Mouse (Mus musculus): Measurements from ENCODE around the gene Capn11.

The Capn11 gene

DNA sequence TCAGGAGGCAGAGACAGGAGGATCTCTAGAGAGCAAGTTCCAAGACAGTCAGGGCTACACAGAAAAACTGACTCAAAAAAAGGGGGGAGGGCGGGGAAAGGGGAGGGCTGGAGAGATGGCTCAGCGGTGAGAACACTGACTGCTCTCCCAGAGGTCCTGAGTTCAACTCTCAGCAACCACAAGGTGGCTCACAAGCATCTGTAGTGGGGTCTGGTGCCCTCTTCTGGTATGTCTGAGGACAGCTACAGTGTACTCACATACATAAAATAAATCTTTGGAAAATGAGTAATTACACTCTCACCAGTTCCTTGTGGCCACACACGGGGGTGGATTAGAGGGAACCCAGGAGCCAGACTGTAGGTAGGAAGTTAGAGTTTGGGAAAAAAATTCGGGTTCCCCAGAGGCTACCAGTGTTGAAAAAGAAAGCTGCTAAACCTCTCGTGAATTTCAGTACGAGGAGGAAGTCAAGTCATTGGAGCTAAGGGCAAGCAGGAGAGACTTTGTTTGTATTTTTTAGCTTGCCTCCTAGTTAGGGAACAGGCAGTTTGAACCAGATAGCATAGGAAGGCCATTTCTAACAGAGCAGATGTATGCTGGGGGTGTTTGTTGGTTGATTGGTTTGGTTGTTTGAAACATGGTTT lies 76.3 kb downstream of the Capn11 start:
- no peak for DNase-seq (ENCODE audit: low read depth, low spot score)

GRCm38 (mm10) chr17:45582188-45582587 lies 76.9 kb downstream of the Capn11 start:
- DNase-seq (ENCODE audit: low read depth, low spot score), result no peak

DNA sequence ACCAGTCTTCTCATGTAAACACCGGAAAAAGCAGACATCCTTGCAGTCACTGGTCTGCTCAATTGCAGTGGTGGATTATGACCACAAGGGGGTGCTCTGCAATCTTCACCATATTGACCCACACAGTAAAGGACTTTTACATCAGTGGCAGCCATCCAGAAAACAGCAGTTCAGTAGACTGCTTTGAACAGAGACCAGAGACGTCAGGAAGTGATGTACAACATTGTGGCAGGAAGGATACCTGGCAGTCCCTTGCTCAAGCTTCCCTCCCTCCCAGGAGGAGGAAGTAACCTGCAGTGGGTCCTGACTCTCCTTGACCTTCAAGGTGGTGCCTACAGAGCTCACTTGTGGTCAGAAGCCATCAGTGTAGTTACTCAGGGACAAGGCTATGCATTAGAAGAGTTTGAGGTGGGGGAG lies 77.5 kb downstream of the Capn11 start:
- DNase-seq (ENCODE audit: low read depth, low spot score), result no peak

DNA sequence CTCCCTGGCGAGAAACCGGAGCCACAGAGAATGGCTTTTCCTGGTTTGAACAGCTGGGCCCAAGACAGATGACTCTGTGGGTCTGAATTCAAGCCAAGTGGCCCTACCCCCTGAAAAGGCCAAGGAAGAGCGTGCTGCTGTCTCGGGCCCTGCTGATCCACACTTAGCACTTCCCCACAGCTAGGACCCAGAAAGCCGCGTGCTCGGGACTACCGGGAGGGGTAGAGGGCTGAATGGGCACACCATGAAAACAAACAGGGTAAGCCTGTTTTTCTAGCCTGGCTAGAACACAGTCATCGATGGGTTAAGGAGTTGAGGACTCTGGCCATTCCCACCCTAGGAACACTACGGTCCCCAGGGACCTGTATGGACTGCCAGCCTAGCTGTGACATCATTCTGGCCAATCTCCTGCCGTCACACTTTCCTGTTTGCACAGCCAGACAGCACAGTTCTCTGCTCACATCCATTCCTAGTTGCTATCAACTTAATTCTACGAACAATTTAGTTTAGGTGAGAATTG lies 78.1 kb downstream of the Capn11 start:
- DNase-seq (ENCODE audit: low read depth, low spot score), result no peak
